Mouse (Mus musculus): ENCODE measurements around the gene Pgm5.

- TF ChIP-seq CTCF (IDR thresholded peaks at IDR 0.05; ENCODE audit: low read depth) (no peak), EP300 (IDR thresholded peaks at IDR 0.05; ENCODE audit: low read depth) (no peak)
Measured at GRCm38 (mm10) chr19:24689531-24689930, 172.1 kb downstream of the Pgm5 start.
